Mouse (Mus musculus) forebrain, embryonic 11.5 days (tissue): ENCODE measurements around the gene Whamm. TPM values are rescaled to one million over a fixed set of nuclear protein-coding genes. Genes with fewer than 3 reads are reported as not detected.

Experiments used
- ATAC-seq: fragments of 200-750 bp; cut with Nextera tagmentation; replicated peaks from 2 replicates; pipeline ENCODE4 v1.8.0; 2017; ENCODE audit warnings: moderate TSS enrichment; ENCODE audit not compliant: low FRiP score
- DNase-seq: peaks from one replicate; pipeline ENCODE4 v3.0.0-alpha.2; 2017; ENCODE audit warnings: low spot score
- H3K27ac ChIP-seq: fragments of 300-500 bp; sonication (generic); 2 replicates; pipeline ENCODE4 v1.5.1; 2014; ENCODE audit warnings: low read depth, low read length
- H3K27me3 ChIP-seq: fragments of 300-500 bp; sonication (generic); 2 replicates; pipeline ENCODE4 v1.6.1; 2014; ENCODE audit warnings: mild to moderate bottlenecking, low read length, mixed read lengths; ENCODE audit not compliant: control insufficient read depth, insufficient read depth
- H3K36me3 ChIP-seq: fragments of 300-500 bp; sonication (generic); 2 replicates; pipeline ENCODE4 v1.6.1; 2014; ENCODE audit warnings: mild to moderate bottlenecking, low read length, moderate library complexity, mixed read lengths; ENCODE audit not compliant: control insufficient read depth, insufficient read depth
- H3K4me1 ChIP-seq: fragments of 300-500 bp; sonication (generic); replicated peaks from 2 replicates; pipeline ENCODE4 v1.6.1; 2014; ENCODE audit warnings: low read length, mixed read lengths; ENCODE audit not compliant: control insufficient read depth, insufficient read depth
- H3K4me2 ChIP-seq: fragments of 300-500 bp; sonication (generic); 2 replicates; pipeline ENCODE4 v1.6.1; 2014; ENCODE audit warnings: low read depth, mild to moderate bottlenecking, low read length, moderate library complexity, mixed read lengths; ENCODE audit not compliant: severe bottlenecking
- H3K4me3 ChIP-seq: fragments of 300-500 bp; sonication (generic); 2 replicates; pipeline ENCODE4 v1.5.1; 2014; ENCODE audit warnings: low read depth, low read length
- H3K9ac ChIP-seq: fragments of 300-500 bp; sonication (generic); 2 replicates; pipeline ENCODE4 v1.6.1; 2014; ENCODE audit warnings: low read length
- H3K9me3 ChIP-seq: fragments of 300-500 bp; sonication (generic); 2 replicates; pipeline ENCODE4 v1.6.1; 2016; ENCODE audit warnings: low read length, mixed read lengths; ENCODE audit not compliant: control insufficient read depth
- whole genome bisulfite sequencing: fragments of 180-500 bp; shearing (Covaris S2); extraction: QIAGEN DNeasy Blood & Tissue Kit; methylation state at CpG from one replicate; pipeline ENCODE4 v1.1.7; 2014; 5-methylcytosine and 5-hydroxymethylcytosine counted together
- polyA plus RNA-seq: library from polyadenylated mRNA; unstranded; fragments of >200 nt; fragmentation: Nextera tagmentation; extraction: Ambion mirVana; gene quantifications from 2 replicates; pipeline ENCODE4 v1.2.1, GENCODE M21; 2014

The Whamm gene
- polyA plus RNA-seq, 1 experiment from 2014 or later: 5.3 TPM

- 82% methylated on average over 8 of the region's 9 CpGs for WGBS
- no peak overlapping the region for H3K27ac ChIP-seq
- no peak for ATAC-seq
- no peaks in the 10 kb centered on the region for H3K9me3 ChIP-seq
- DNase-seq: no peak
- H3K9ac ChIP-seq: no peak overlapping the region
- H3K36me3 ChIP-seq: no peaks in the 10 kb centered on the region
- no peak overlapping the region for H3K4me2 ChIP-seq
- H3K4me1 ChIP-seq: no peaks in the 10 kb centered on the region
- H3K4me3 ChIP-seq: no peak overlapping the region
- no peaks in the 10 kb centered on the region for H3K27me3 ChIP-seq
Measured at GRCm38 (mm10) chr7:81615031-81615430, 44.0 kb downstream of the Whamm start.

- Histone ChIP-seq H3K36me3 (no peaks in the 10 kb centered on the region), H3K9me3 (no peaks in the 10 kb centered on the region), H3K4me1 (no peaks in the 10 kb centered on the region), H3K4me2 (no peak overlapping the region), H3K9ac (no peak overlapping the region), H3K27me3 (no peaks in the 10 kb centered on the region), H3K27ac (no peak overlapping the region), H3K4me3 (no peak overlapping the region)
- no peak for ATAC-seq
- WGBS: 84% methylated on average over 4 of the region's 4 CpGs
- peak; percentile 32 for DNase-seq
Measured at GRCm38 (mm10) chr7:81622793-81623192, 51.7 kb downstream of the Whamm start.

GRCm38 (mm10) chr7:81623767-81624166 lies 52.7 kb downstream of the Whamm start:
- 88% methylated on average over 6 of the region's 6 CpGs for WGBS
- Histone ChIP-seq H3K4me3 (no peak overlapping the region), H3K27ac (no peak overlapping the region), H3K36me3 (no peaks in the 10 kb centered on the region), H3K9me3 (no peaks in the 10 kb centered on the region), H3K27me3 (no peaks in the 10 kb centered on the region), H3K9ac (no peak overlapping the region), H3K4me2 (no peak overlapping the region), H3K4me1 (no peaks in the 10 kb centered on the region)
- DNase-seq: no peak
- ATAC-seq: no peak

- Histone ChIP-seq H3K9ac (no peak overlapping the region), H3K9me3 (no peaks in the 10 kb centered on the region), H3K4me3 (no peak overlapping the region), H3K27me3 (no peaks in the 10 kb centered on the region), H3K4me1 (no peaks in the 10 kb centered on the region), H3K4me2 (no peak overlapping the region), H3K27ac (no peak overlapping the region), H3K36me3 (no peaks in the 10 kb centered on the region)
- ATAC-seq (no peak), DNase-seq (no peak)
- 90% methylated on average over 2 of the region's 2 CpGs for WGBS
Measured at GRCm38 (mm10) chr7:81626460-81626859, 55.4 kb downstream of the Whamm start.

- Histone ChIP-seq H3K4me3 (no peak overlapping the region), H3K9ac (no peak overlapping the region), H3K9me3 (no peaks in the 10 kb centered on the region), H3K4me1 (no peaks in the 10 kb centered on the region), H3K36me3 (no peaks in the 10 kb centered on the region), H3K27ac (no peak overlapping the region), H3K27me3 (no peaks in the 10 kb centered on the region), H3K4me2 (no peak overlapping the region)
- ATAC-seq (no peak), DNase-seq (no peak)
- 92% methylated on average over 8 of the region's 8 CpGs for whole genome bisulfite sequencing
Measured at GRCm38 (mm10) chr7:81631261-81631660, 60.2 kb downstream of the Whamm start.

- Histone ChIP-seq H3K4me1 (no peaks in the 10 kb centered on the region), H3K4me2 (no peak overlapping the region), H3K9ac (no peak overlapping the region), H3K36me3 (no peaks in the 10 kb centered on the region), H3K4me3 (no peak overlapping the region), H3K27ac (no peak overlapping the region), H3K9me3 (no peaks in the 10 kb centered on the region), H3K27me3 (no peaks in the 10 kb centered on the region)
- no peak for DNase-seq
- ATAC-seq: no peak
- 76% methylated on average over 6 of the region's 6 CpGs for WGBS
Measured at GRCm38 (mm10) chr7:81632586-81632985, 61.5 kb downstream of the Whamm start.

GRCm38 (mm10) chr7:81641101-81641500 lies 70.0 kb downstream of the Whamm start:
- H3K9me3 ChIP-seq: no peaks in the 10 kb centered on the region
- H3K4me3 ChIP-seq: no peak overlapping the region
- H3K36me3 ChIP-seq: no peaks in the 10 kb centered on the region
- WGBS: 85% methylated on average over 6 of the region's 6 CpGs
- H3K27me3 ChIP-seq: no peaks in the 10 kb centered on the region
- DNase-seq (no peak), ATAC-seq (no peak)
- H3K4me1 ChIP-seq: no peaks in the 10 kb centered on the region
- H3K4me2 ChIP-seq: no peak overlapping the region
- no peak overlapping the region for H3K9ac ChIP-seq
- H3K27ac ChIP-seq: no peak overlapping the region

- Histone ChIP-seq H3K9me3 (no peaks in the 10 kb centered on the region), H3K36me3 (no peaks in the 10 kb centered on the region), H3K27me3 (no peaks in the 10 kb centered on the region), H3K4me3 (no peak overlapping the region), H3K9ac (no peak overlapping the region), H3K4me1 (no peaks in the 10 kb centered on the region), H3K27ac (no peak overlapping the region), H3K4me2 (no peak overlapping the region)
- WGBS: 83% methylated on average over 7 of the region's 7 CpGs
- DNase-seq: no peak
- no peak for ATAC-seq
Measured at GRCm38 (mm10) chr7:81644551-81645235, 73.6 kb downstream of the Whamm start.
